Mouse (Mus musculus): Measurements from ENCODE around the gene Rimbp2. TPM values are rescaled to one million over a fixed set of nuclear protein-coding genes. Genes with fewer than 3 reads are reported as not detected.

The Rimbp2 gene
- polyA plus RNA-seq, 1 experiment from 2014 or later: 0.37 TPM

GRCm38 (mm10) chr5:128708929-128709328, 244.4 kb downstream of the Rimbp2 start:
- Histone ChIP-seq H3K4me2 (no peak overlapping the region), H3K27me3 (replicated peaks; ENCODE audit: control insufficient read depth, insufficient read depth, low read length) (no peaks in the 10 kb centered on the region)
- 72% methylated on average over 5 of the region's 5 CpGs for WGBS

More at GRCm38 (mm10) chr5:128708929-128709328, 244.4 kb downstream of the Rimbp2 start:
- no peak for ATAC-seq (replicated peaks; ENCODE audit: low FRiP score)
- no peak for DNase-seq (ENCODE audit: low spot score)
- Histone ChIP-seq H3K4me3 (ENCODE audit: low read depth, low read length) (no peak overlapping the region), H3K27ac (ENCODE audit: low read depth, low read length) (no peak overlapping the region), H3K9me3 (ENCODE audit: control insufficient read depth, low read length) (no peaks in the 10 kb centered on the region), H3K9ac (ENCODE audit: low read depth, low read length) (no peak overlapping the region), H3K36me3 (ENCODE audit: control insufficient read depth, insufficient read depth, low read length) (no peaks in the 10 kb centered on the region), H3K4me1 (replicated peaks; ENCODE audit: control insufficient read depth, insufficient read depth, low read length) (no peaks in the 10 kb centered on the region)

Other genes with a start within 250 kb of the Rimbp2 start
- gene Stx2, start 55.1 kb upstream of the Rimbp2 start, polyA plus RNA-seq (2014; fragmentation: Nextera tagmentation; extraction: Ambion mirVana): 87.3 and 98.4 TPM in 2 replicates
- 878 and 928 TPM in 2 replicates for gene Ran, start 66.6 kb upstream of the Rimbp2 start, polyA plus RNA-seq (2014; fragmentation: Nextera tagmentation; extraction: Ambion mirVana)
- not detected in 2 replicates for gene Adgrd1, start 143.3 kb upstream of the Rimbp2 start, polyA plus RNA-seq (2014; fragmentation: Nextera tagmentation; extraction: Ambion mirVana)

Data from liver, embryonic 11.5 days (tissue).